Mouse (Mus musculus) adrenal gland, adult 8-10 months (tissue): Measurements from ENCODE around the gene Cenpp. TPM values are rescaled to one million over a fixed set of nuclear protein-coding genes. Genes with fewer than 3 reads are reported as not detected.

ENCODE experiments used
- DNase-seq: peaks from one replicate; pipeline ENCODE4 v3.0.0; 2022
- total RNA-seq, 4 experiments: library from RNA; stranded (reverse); gene quantifications; 2 replicates each; pipeline ENCODE4 v1.2.4; 2022

Gene Cenpp
- total RNA-seq, 4 experiments from 2014 or later = 0.58 to 1.1 (median 0.96) TPM

DNA sequence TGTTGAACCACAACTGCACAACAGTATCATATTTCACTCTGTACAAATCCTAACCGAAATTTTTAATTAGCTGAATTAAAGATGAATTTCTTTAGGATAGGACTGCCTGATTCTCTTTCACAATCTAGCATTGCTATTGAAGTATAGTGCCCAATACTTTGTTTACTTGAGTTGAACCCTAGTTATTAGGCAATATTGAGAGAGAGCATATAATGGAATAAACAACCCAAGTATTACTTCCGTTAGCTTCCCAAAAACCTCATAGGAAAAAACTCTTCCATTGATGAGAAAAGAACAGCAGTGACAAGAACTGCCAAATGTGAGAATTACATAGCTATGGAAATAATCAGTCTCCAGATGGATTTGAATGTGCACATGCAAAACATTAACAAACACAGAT is 126.3 kb downstream of the Cenpp start:
- no peak for DNase-seq

DNA sequence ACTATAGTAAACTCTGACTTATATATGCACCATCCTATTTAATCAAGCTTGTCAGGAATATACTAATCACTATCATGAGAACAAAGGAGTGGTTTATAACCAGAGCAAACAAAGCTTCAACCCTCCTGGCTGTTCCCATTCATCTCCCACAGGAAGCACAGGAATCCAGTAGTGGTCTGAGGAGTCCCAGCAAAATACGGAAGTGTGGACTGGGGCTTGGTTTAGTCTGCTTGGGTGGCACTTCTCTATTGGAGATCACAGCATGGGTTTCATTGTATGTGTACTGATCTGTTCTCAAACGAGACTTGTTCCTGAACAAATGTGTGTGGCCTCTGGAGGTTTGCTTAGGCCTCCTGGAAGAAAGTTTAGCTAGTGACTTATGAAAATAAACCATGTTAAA is 133.8 kb downstream of the Cenpp start:
- no peak for DNase-seq

DNA sequence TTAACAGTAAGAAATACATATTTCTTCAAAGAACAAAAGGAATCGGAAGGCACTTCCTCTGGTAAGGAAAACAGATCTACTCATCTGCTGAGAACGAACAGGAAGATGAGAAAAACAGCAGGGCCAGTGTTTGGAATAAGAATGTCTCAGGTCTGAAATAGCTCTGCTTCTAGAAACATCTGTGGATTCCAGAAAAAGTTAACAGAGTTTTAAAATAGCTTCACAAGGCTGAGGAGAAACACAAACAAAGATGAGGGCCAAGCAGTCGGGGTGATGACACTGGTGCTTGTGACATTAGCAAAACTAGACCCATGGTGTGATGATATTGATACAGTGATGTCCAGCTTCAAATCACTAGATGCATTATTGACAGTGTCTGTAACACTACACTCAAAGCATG is 145.4 kb downstream of the Cenpp start:
- DNase-seq = no peak

DNA sequence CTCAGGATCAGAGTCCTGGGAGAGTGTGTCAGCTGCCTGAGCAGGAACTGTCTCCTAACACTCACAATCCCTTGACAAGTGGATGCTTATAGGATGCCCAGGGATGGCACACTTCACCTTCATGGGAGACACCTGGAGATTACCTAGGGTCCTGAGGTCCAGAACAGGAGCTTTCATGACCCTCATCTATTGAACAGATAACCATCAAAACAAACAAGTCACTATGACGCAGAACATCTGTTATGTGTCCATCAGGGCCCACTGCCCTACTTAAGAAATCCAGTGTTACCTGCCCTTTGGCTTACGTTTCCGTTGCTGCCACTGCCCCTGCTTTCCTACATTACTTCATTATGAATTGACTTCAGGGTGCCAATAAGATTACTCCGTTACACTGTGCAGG is 146.8 kb downstream of the Cenpp start:
- DNase-seq = no peak

DNA sequence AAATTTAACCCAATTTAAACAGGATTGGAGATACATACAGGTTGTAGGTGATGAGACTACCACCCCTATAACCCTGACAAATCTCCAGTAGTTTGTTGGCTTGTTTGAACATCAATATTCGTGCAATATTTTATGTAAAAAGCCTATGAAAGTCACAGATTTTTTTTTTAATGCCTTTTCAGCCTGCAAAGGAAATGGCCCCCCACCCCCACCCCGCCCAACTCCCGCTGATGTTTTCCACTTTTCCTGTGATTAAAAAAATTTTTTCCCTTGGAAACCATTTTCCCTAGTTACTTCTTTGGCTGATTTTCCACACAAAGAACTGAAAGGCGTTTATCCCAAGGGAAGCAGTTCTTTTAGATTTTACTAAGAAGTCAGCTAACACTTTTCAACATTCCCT is 148.1 kb downstream of the Cenpp start, which contains the start of gene Ecm2:
Gene Ecm2, plus strand, starts transcription at position 301 of the 400 bp plus-strand sequence.
- DNase-seq = no peak

DNA sequence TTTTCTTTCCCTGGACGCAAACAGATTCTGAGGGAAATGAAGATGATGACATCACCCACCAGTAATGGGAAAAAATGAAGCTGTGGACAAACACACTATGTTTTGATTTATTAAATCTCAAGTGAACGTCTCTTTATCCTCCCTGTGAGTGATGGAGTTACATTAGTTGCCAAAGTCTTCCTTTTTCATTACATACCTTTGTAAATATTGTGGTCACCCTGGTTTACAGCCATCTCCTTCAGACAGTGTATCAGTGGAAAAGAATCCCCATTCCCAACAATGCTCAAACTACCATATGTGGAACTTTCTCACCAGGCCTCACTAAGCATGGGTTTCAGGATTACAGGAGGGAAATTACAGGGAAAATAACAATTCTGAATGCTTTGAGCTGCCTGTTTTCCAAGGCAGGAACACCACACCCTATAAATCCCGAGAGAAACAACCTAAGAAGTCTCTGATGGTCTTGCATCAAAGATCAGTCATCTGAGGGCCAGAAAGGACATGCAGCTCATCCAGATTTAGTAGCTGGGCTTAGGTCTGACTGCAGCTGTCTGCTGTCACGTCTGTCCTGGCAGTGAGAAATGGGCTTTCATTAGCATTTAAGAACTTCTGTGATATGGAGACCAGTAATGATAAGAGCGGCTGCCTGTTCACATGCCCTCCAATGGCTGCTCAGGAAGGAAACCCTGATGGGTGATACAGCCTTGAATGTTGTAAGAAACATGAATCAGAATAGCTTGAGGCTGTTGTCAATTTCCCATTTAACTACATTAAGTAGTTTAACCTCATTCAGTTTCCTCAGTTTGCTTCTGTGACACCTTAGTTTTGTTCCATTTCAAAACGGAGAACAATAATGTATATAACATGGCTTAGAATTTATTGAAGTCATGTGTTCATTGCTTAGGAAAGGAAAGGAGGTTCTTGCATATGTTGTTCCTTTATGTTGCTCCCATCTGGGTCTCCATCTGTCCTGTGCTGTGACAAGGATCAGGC is 159.9 kb downstream of the Cenpp start, which contains the start of gene Tes3-ps:
Gene Tes3-ps, plus strand, starts transcription at position 943 of the 993 bp plus-strand sequence.
- no peak for DNase-seq

DNA sequence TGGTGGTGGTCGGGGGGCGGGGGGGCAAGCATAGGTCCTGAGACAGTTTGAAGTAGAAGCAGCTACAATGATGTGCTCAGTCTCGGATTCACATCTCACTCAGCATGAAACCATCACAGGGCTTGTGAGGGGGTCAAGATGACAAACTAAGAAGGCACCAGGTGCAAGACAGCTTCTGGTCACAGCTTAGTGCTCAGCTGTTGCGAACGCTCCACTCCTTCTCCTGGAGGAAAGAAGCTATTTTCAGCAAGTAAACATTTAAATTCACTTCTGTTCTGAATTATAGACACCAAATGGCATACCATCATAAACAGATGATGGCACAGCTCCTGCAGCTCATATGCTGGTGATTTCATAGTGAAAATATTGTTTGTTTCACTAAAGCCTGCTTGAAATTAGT is 167.2 kb downstream of the Cenpp start:
- no peak for DNase-seq

DNA sequence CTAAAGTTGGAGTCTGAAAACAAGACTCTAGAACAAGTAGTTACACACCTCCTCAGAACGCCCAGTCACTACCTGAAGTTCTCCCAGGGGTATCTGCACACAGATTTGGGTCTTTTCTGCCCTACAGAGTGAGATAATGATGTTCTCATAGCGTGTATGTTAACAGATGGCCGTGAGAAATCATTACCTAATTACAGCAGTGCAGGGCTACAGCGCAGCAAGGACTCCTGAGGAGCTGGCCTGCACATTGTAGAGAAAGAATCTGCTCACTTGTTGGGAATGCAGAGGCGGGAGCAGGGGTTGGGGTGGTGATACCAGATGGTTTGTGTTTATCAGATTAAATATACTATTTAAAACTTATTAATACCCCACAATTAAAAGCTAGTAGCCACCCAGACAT is 172.0 kb downstream of the Cenpp start:
- no peak for DNase-seq

DNA sequence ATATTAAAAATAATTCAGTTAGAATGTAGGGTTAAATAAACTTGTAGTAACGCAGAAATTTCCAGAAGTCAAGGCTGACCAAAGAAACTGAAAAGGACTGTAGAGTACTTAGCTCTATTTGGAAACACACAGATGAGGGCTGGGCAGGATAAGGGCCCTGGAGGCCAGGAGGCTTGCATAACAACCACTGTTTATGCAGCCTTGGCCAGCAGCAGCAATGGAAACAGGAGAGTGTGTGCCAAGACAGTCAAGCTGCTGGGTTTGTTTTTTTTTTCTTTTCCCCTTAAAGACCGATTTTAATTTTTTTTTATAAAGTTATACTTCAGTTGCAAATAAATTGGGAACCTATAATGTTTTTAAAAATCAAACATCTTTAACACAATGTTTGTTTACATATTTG is 172.5 kb downstream of the Cenpp start:
- peak; percentile 85 for DNase-seq

DNA sequence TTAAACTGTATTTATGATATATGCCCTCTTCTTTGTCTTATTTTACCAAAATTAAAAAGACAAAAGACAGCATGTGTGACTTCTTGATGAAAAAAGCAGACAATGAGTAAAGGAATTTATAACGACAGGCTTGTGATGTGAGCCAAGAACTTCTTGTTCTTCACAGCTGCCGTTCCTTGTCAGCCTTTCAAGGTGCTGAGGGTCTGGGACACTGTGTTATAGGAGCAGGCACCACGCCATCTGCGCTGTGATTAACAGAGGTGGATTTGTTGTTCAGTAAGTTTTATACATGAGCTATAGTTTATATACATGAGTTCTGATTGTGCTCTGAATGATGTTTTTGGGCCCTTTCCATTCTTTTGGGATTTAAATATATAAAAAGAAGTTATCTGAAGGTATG is 173.2 kb downstream of the Cenpp start:
- DNase-seq = no peak

DNA sequence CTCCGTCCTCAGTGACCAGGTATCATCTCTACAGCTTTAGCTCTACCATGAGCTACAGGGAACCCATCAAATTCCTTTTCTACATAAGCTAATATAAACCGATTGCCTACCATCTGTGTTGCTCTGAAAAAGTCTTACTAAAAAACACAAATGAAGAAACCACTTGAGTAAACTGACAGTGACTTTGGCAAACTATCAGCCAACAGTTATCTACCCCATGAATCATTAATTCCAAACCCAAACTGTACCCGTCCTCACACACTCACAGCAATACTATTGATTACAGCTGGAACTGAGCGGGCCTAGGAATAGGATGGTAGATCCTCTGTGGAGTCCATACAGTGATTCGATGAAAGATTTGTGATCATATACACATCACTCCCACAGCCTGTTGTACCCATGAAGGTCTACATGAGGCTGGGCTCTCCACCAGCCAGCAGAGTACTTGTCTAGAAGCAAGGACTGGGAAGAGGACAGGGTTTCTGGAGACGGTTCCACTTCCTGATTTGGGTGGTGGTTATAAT is 173.7 kb downstream of the Cenpp start:
- no peak for DNase-seq

DNA sequence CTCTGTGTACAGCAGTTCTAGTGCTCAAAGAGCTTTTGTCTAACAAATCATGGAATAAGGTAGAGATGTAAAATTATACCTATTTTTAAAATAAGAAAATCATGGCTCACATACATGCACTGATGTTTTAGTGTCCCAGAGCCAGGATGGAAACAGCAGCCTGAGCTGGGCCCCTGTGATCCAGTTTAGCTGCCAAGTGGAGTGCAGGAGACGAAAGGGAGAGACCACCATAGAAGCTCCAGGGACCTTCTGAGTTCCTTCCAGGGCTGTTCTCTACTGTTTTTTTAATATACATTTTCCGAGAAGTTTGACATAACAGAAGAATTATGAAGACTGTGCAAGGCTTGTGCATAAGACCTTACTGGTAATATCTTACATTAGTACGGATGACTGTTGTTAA is 174.7 kb downstream of the Cenpp start:
- DNase-seq = no peak

DNA sequence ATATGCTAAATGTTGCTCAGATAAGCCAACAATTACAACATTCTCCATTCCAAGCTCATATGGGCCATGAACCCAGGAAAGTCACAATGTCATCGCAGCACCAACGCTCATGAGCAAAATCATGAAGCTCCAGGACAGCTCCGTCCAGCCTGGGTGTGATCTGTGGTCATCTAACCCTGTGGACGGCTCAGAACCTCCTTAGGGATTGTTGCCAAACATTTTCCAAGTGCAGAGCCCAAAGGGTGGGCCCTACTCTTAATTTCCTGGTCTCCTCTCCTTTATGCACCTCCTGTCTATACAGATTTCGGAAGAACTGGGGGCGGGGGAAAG is 179.9 kb downstream of the Cenpp start:
- DNase-seq = no peak

DNA sequence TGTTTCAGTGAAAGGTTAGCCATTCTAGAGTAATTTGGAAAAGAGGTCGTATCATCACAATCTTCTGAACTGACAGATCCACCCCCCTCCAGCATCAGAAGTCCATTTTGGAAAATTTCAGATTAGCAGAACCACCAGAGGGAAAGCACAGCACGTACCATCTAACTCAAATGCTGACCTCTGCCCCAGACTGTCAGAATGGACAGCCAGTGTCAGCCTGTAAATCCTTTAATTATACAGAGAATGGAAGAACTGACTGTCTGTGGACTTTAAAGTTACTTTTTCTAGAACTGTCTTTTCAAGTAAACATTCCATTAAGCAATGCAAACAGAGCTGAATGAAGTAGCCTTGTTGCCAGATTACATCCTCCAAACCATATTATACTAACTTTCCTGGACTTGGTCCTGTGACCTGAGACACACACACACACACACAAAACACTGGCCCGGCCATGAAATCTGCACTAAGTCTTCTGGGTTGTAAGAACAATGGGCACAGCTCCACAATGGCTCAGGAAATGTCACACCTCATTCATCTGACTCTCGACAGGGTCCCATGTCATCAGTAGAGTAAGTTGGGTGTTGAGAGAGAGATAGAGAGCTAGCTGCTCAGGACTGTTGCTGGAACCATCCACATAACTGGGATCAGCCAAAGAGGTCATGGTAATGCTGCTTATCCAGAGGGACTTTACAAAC is 180.5 kb downstream of the Cenpp start:
- DNase-seq = no peak

DNA sequence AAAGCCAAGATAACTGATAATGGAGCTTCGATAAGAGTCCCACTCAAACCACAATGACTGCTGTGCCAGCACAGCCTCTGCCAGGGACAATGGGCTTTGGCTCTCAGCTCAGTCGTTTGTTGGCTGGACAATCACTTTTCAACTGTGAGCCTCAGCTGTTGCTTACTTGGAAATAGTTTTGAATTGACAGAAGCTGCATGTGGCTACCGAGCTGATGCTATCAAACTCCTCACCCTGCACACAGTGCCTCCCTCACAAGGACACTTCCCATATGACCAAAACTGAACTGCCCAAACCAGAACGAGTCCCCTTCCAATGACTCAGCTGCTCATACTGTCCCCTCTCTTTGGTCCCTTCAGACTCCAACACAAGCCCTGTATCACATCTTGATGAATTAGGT is 181.8 kb downstream of the Cenpp start:
- DNase-seq = no peak

DNA sequence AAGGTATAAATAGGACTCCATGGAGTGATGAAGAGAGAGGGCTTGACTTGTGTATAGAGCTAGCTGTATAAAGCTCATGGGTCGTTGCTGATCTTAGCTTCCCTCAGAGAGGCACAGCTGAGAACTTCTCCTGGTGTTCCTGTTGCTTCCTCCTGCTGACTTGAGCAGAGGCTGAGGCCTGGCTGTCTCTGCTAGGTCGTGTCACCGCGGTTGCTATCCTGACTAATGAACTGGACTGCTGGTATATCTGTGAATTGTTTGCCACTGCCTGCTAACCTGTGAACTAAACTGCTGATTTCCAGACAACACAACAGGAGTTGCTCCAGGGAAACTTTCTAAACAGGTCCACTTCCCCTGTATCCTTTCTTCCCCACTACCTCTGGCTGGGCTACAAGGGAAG is 182.3 kb downstream of the Cenpp start:
- DNase-seq = no peak

DNA sequence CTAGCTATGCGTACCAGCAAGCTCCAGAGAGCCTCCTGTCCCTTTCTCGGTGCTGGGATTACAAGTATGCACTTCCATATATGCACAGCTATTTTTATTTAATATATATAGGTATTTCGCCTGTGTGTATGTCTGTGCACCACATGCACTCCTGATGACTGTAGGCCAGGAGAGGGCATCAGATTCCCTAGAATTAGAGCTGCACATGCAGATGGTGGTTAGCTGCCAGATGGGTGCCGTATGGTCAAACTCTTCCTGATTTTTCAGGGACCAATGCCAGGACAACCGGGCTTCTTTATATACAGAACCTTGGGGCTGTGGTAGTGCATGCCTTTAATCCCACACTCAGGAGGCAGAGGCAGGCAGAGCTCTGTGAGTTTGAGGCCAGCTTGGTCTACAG is 183.6 kb downstream of the Cenpp start:
- no peak for DNase-seq

DNA sequence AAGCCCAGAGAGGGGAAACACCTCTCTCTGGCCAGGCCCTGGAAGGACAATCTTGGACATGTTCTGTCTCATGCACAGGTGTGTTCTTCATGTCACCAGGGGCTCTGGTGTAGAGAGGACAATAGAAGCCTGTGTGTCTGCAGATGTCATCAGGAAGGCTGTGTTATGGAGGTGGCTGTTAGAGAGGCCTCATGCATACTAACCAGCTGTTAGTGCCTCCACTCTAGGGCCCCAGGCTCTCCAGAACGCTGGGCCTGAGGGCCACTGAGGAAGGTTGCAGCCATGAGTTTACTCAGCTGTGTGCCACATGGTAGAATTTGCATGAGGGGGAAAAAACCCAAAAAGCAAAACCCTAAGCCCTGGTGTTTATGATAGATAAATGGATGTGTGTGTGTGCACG is 185.0 kb downstream of the Cenpp start:
- no peak for DNase-seq

DNA sequence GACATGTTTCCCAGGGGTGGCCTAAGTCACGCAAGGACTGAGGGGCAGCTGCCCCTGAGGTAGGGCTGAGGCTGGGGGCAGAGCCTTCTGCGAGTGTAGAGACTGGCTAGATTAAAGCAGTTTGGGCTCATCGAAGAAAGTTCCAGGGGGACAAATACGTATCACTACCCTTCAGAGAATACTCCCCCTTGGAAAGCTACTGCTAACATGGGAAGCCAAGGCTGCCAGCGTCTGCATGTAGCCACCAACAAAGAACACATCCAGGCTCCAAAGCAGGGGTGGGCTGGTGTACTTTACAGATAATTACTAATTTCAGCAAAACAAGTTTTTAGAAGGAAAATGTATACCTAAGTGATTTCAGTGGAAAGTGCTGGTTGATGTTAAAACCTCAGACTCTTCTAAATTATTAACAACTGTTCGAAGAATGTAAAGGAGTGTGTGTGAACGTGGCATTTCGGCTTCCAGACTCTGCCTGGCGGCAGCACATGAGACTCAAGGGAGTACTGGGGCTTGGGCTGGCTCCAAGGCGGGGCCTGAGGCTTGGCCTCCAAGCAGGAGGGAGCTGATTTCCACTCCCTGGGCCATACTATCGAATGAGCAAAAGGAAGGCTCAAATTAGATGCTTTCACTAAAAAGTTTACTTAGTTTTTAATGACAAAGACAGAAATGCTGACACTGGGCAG is 186.1 kb downstream of the Cenpp start:
- DNase-seq = no peak

DNA sequence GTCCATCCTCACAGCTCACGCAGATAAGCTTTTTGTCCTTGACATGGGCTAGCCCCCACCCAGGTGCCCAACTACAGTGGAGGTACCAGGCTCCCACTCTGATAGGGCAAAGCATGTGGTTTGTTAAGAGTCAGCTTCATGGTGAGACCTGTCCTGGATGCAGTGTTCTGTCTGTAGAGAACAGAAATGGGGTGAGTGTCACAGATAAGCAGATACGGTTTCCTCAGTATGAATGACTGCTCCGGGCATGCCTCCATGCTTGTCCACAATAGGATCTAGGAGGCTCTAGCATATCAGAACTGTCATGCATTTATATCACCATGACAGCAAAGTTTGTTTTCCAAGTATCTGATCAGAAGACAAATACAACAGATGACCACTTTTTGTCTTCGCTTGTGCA is 186.7 kb downstream of the Cenpp start:
- DNase-seq = no peak

DNA sequence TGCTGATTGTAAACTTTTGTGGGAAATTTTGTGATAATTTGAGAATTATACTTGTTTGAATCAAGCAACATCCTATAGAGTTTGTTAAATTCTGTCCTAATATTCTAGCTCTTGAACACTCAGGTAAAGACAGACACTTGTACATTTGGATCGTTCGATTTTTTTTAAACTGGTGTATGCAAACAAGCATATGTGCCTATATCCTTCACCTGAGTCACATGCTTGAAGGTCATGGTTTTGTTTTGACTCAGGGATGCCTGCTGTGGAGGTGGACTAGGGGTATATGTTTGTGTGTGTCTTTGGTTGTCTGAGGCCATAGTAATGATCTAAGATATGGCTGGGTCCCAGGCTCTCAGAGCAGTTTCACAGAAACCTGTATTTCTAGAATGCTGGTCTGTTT is 189.7 kb downstream of the Cenpp start:
- DNase-seq = no peak

DNA sequence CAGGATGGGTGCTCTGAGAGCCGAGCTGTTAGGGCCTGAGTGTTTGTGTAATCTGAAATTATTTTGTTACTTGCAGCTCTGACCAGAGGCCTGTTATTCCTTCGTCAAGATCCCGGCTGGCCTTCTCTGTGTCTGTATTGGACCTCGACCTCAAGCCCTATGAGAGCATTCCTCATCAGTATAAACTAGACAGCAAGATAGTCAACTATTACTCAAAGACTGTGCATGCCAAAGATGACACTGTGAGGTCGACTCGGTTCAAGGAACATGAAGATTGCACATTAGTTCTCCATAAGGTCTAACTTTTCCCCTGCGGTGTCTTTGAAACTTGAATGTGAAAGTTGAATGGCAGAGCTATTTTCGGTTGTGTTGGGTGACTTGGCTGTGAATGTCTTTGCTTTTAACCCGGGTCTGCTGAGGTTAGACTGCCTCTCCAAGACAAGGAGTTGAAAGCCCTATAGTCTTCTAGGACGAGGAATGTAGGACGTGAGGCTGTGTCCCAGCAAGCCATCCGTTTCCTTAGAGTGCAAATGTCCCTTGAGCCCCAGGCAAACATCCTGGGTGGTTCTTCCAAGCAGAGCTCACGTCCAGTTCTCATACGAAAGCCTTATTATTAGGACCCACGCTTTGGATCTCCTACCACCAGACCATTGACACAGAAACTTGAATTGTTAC is 191.0 kb downstream of the Cenpp start:
- DNase-seq = peak; percentile 82
